Mouse (Mus musculus) cerebellum, adult 8-10 months (tissue): ENCODE measurements around the gene Smim15.

Source experiments
- DNase-seq: peaks from one replicate; pipeline ENCODE4 v3.0.0; 2022

Gene Smim15

DNA sequence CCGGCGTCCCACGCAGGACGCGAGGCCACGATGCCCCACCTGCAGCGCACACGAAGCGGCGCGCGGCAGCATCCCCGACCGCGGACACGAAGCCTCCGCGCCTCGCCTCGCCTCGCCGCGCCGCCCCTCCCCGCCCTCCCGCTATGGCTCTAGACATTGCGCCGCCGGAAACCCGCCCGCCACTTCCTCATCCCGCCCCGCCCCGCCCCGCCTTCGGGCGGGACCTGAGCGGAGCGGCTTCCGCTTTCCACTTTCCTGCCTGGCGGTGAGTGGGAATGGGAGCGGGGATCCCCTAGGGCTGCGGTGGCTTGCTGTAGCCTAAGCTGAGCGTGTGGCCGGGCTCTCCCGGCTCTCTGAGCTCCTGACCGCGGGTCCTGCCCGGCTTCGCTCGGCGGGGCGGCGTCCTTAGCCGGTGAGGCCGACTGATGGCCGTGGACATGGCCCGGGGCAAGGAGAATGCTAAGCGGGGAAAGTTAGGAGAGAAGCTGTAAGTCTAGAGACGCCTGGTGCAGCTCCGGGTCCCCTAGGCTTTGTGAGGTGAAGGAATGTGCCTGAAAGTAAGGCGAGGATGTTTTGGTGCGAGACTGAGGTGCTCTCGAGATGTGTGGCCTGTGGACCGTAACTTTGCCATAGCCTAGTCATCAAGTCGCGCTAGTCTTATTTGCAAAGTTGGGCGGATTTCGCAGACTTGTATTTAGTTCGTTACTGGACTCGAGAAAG is at the start of gene Smim15:
Smim15 (plus strand) TSS at position 225 of the 720 bp plus-strand sequence.
- DNase-seq: peak; percentile 84

DNA sequence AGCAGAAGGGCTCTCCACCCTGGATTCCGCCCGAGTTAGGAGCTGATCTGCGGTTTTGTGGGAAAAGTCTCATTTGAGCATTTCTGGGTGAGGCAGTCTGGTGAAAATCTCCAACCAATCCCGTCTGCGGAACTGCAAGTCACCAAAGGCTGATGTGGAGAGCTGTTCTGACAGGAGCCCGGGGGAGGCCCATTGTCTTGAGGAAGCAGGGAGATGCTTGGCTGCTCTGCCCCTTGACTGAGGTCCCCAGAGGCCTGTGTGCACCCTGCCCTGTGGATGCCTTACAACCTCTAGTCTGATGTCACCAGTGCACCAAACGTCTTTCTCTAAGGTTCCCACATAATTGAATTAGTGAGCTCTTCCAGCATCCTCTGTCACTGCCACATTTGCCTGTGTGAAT is 49.0 kb upstream of the Smim15 start:
- no peak for DNase-seq

DNA sequence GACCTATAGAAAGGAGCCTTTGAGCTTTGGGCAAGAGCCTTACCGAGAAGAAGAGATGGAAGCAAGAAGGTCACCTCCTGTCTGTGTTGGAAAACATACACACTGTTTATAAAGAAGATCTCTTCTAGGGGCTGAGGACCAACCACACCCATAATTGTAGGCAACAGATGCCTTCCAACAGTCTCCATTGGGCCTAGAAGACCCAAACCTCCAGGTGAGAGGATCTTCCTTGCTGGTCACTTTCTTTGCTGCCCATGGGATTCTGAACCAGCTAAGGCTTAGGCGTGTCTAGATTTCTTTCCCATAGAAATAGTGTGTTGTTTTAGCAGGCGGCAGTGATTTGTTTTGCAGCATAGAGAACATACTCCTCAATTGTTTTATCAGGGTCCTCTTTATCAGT is 47.9 kb upstream of the Smim15 start:
- no peak for DNase-seq

DNA sequence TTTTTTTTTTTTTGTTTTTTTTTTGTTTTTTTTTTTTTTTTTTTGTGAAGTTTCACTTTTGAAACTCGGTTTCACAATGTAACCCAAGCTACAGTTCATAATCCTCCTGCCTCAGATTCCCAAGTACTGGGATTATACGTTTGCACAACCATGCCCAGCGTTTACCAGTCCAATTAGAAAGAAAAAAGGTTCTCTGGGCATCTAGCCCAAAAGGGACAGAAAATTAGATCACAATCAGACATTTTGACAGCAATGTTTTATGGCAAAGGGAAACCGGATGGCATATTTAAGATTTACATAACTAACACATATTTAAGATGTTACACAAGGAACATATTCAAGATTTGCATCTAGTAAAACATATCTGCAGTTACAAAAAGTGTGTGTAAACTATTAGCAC is 36.4 kb upstream of the Smim15 start:
- no peak for DNase-seq

DNA sequence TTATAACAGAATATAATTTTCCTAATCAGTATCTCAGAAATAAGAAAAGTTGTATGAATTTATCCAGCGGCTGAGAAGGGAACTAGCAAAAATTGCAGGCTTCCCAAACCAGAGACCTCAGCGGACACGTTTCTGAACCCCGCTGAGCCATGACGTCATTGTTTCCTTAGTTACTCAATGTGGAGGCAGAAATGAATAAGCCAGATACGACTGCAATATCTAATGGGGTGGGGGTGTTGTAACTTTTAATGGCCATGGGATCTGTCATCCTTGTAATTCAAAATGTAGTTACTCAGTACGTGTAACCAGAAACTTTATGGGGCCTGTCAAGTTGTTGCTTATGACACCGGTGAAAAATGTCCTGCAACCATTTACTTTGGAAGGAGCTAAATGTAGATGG is 31.1 kb upstream of the Smim15 start:
- no peak for DNase-seq

DNA sequence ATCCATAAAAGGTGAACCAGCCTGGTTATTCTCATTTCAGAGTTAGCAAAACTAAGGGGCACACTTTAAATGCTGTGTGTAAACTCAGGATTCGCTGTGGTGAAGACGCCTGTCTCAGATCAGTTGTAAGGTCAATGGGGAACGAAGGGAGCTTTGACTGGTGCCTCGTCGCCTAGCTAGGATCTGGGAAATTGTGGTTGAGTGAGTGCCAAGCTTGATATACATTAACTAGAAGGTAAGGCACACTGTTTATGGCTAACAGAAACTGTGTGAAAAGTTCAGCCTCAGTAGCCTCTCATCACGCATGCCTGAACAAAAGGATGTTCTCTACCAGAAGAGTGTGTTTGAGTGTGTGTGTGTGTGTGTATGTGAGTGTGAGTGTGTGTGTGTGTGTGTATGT is 30.4 kb upstream of the Smim15 start:
- no peak for DNase-seq

DNA sequence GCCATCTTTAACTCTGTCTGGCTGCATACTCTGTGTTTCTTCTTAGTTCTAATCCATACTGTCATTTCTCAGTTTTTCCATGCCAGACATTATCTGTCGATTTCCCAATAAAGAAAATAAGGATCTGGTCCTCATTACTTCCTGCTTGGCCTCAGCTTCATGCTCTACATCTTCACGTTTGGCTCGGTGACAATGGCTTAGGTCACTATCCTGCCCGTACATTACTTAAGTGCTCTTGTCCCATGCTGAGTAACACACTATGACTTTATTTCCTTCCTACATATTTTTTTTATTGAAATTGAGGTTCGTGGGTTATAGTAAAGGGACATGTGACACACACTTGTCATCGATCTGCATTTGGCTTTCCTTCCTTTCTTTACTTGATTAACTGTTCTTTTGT is 29.1 kb upstream of the Smim15 start:
- no peak for DNase-seq

DNA sequence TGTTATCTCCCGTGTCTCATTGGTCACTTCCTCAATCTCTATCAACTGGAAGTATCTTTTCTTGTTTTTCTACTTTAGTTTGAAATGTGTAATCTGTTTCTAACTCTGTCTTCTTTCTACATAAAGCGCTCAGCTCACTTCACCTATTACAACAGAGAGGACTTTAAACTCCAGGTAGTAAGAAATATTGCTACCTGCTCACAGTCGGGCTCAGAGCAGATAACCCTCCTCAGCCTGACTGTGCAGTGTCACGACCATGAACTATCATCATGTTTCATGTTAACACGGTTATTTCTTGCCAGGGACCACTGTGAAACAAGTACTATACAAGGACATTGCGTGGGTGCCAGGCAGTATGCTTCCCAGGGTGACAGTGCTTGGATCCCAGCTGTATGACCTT is 26.9 kb upstream of the Smim15 start:
- DNase-seq: no peak

DNA sequence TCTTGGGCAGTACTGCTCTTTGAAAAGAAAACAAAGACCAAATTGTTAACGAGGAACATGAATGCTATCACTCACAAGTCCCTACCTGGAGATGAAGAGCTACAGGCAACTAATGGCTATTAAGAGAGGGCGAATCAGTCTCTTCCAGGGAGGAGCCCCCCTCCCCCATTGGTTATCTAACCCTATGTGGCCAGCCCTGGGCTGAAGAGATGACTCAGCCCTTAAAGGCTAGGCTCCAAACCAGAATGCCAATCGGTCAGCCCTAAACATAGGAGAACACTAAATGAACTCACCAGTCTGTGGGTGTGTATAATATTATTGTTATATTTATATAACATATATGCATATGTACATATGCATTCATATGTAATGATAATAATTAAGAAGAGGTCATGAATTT is 18.4 kb upstream of the Smim15 start:
- DNase-seq: no peak

DNA sequence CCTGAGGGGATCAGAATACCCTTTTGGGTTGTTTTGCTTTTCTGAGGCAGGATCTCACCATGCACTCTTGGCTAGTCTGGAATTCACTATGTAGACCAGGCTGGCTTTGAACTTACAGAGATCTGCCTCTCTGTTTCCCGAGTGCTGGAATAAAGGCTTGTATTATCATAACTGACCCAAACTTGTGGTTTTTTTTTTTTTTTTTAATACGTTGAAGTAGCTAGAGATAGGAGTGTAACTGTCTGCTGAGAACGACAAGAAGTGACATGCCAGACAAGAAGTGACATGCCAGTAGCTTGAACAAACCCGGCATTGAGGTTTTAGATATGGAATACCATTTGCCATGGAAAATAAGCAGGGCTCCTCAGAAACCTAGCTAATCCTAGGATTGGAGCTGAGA is 11.5 kb upstream of the Smim15 start:
- no peak for DNase-seq

DNA sequence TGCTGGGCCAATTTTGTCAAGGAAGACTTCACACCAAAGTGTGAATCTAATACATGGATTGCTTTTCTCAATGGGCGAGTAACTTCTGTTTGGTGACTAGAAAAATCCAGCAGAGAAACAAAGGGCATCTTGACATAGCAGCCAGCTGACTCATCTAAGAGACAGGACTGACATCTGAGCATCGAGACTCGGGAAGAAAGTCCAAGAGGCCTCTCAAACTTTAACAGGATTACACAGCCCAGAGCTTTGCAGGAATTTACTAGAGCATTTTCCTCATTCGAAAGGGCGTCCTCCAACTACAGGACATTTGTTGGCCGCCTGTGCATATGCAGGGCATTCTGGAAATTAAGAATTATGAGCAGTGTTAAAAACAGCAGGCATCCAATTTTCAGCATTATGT is 4.9 kb upstream of the Smim15 start:
- DNase-seq: no peak

DNA sequence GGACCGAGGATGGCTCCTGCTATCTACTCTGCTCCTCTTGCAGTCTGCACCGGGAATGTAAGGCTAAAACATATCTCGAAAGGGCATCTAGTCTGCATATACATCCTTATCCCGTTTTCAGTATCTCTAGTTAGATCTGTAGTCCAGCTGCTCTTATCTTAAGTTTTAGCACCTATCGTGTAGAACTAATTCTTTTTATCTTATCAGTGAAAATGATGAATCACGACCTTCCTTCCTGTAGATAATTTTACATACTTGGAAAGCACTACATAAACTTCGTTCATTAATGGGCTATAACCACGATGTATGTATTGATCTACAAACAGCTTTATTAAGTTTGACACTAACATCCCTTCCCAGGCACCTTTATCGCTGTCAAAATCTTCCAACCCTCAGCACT is 4.3 kb upstream of the Smim15 start:
- DNase-seq: no peak

DNA sequence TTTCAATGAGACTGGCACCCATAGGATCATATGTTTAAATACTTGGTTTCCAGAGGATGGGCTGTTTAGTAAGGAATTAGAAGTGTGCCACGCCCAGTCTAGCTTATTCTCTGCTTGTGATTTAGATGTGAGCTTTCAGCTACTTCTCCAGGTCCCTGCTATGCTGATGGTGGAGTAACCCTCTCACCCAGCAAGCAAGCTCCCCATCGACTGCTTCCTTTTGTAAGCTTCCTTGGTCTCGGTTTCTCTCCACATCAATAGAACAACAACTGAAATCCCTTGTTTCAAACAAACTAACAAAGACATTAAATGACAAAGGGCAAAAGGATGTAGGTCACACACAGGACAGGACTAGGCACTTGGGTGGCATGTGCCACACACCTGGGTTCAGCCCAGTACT is 3.8 kb upstream of the Smim15 start:
- no peak for DNase-seq

DNA sequence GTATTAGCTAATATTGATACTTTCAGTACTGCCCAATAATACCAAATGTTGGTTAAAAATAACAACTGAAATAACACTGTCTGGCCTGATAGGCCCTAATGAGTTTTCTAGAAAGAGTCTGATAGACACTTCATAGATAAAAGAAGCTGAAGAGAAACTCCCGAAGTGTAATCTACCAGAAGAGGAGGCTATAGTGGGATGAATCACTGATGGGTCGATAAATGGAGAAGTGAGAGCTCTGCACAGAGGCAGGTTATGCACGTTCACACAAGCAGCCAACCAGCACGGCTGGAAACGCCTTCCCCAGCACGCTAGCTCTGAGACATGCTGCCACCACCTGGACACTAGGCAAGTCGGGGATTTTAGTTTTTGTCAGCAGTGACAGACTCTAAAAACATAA is 2.9 kb upstream of the Smim15 start:
- DNase-seq: peak; percentile 43

DNA sequence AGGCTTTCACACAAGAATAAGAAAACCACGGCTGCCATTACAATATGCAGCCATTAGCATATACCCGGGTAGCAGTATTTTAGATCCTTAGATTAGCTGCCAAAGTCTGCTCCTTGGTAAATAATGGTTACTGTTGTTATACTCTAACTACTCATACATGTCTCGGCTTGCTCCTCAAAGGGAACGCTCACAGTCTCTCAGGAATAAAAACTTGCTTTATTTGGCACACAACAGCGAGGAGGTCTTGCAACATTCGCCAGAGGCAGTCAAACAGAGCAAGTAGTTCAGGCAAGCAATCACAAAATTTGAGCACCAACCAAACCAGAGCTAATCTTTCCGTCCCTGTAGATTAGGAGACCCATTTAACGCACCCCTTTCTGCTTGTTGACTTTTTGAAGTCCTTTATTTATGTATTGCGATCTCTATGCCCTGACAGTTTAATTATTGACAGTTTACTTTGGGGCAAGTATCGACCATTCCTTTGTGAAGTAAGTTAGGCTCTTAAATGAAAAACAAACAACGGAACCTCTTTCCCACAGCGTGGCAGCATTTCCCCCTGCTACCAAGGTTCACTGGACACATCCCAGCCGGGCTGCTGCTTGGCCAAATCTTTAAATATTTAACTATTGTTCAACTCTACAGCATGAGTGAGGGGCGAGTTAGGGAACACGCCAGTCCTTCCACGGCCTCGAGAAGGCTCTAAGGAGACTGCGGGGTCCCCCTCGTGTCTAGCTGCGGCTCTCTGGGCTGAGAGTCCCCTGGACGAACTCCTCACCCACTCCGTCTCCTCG is 620 bp upstream of the Smim15 start:
- DNase-seq: peak; percentile 7

DNA sequence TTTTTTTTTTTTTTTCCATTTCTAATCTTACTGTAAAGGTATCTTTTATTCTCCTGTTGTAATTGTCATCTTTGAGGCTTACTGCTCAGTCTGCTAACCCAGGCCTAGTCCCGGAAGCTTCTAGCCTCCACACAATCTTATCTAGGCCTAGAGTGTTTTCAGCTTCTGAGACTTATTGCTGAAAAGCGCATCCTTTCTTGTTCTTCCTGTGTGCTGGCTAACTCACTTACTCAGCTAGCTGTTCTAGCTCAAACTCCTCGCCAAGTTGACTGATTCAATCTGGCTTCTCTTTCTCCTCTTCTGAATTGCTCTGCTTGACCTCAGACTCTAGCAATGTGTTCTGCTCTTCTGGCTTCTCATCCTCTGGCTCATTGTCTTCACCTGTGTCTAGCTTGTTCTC is 1.4 kb downstream of the Smim15 start:
- DNase-seq: no peak

DNA sequence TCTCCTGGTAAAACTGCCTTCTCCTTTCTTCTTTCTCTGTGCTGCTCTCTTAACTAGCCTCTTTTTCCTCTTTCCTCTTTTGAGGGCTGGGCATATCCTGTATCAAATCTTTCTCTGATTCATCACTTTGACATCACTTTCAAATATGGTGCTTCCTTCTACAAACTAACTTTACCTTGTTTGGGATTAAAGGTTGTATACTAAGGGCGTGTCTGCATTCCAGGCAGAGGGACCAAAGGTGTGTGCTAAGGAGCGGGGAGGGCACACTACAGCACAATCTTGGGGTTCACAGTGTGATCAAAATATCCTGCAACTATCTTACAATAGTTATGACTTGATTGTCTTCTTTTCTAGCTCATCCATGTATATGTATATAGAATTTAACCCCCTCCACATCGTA is 1.8 kb downstream of the Smim15 start:
- DNase-seq: no peak

DNA sequence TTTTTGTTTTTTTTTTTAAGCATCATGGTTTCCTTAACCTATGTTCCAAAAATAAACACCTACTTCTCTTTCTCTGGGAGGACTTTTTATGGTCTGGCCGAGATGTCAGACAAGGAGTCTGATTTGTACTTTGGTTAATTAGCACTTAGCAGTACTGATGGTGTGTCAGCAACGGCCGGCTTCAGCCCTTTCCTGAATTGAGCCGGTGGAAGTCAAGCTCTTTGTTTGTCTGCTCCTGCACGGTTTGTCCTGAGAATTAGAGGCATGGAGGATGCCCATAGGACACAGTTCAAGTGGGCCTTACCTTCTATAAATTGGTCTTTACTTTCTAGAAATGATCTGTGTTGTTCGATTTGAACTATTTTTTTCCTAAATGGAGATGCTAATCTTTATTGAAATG is 2.6 kb downstream of the Smim15 start:
- DNase-seq: no peak

DNA sequence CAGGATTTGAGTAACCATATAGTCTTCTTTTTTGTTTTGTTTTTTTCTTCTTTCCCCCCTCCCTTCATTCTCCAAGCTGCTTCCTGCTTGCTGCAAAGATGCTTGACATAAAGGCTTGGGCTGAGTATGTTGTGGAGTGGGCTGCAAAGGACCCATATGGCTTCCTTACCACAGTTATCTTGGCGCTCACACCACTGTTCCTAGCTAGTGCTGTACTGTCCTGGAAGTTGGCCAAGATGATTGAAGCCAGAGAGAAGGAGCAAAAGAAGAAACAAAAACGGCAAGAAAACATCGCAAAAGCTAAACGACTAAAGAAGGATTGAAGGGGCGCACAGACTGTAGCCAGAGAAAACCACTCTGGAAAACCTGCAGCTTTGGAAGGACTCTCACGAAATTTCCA is 3.1 kb downstream of the Smim15 start:
- DNase-seq: no peak

DNA sequence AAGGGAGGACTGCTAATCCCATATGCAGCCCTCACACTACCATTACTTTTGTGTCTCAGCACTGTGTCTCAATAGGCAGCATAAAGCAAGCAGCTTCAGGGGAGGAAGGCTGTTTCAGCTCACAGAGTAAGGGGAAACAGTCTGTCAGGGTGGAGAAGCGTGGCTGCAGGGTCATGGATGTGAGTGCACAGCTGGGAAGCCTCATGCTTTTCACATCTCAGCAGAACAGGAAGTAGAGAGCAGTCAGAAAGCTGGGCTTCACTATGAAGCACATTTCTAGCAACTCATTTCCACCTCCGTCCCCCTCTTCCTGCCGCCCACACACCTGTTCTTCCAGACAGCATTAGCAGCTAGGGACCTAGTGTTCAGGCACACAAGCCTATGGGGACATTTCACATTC is 12.7 kb downstream of the Smim15 start:
- DNase-seq: no peak

DNA sequence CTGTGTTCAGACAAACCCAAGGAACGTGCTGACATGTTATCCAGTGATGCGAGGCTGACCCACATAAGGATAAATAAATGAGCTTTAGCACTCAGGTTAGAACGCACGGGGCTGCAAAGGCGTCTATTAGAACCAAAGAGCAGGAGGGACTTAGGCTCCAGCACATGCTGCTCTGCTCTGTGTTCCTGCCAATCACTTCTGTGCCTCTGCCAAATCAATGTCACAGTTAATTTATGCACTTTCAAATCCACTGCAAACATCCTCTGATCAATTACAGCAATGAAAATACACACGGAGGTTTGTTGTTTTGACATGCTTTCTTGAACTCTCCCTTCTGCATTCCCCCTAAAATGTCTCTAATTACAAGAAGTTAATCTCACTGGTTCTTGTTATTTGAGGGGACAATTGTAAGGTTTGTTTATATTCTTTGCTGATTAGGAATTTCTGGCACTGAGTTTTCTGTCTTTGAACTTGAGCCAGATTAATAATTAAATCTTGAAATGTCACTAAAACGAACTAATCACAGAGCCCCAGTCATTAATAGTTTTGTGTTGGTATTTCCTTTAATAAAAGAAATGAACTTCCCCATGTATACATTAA is 16.1 kb downstream of the Smim15 start:
- no peak for DNase-seq

DNA sequence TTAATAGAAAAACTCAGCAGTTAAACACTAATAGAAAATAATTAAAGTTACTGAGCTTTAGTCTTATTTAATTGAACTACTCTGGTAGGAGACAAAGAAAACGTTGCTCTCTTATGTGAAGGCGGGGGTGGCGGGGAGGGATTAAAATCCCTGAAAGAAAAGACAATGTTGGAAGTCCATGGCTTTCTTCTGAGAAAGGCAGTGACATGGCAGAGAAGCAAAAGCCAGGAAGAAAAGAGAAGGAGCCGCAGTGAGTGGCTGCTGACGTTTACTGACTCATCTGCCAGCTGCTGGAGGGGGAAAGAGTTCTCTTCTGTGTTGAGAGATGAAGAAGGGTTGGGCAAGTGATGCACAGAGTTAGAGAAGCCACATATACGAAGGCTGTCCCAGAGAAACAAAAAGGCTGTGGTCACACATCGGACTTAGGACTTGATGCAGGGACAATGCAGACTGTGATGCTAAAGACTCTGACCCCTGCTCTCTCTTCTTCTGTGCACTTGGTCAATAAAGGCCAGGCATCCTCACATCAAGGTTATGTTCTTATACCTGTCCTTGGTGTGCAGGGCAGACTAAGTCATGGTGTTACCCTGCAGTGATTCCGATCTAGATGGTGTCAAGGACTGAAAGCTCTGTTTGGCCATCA is 16.8 kb downstream of the Smim15 start:
- no peak for DNase-seq

DNA sequence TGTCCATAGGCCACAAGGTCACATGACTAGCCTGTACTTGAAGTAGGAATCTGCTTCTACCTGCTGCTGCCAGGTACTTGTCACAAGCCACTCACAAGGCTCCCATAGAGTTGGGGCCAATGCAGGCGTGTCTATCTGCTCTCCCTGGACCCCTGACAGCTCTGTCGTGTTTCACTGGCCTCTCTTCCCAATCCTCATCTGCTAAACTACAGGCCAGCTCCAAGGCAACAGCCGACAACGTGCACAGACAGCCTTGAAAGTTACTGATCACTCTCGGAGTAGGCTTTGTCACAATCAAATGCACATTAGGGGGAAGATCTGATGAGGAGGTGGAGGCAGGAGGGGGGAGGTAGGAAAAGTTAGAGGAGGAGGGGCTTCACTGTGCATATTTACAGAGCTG is 18.7 kb downstream of the Smim15 start:
- no peak for DNase-seq
